In genomic region chr14:20103207-20103606, GRCm38 (mm10) we compare ENCODE assay signal across 16 mouse cellular contexts. TPM values are rescaled to one million over a fixed set of nuclear protein-coding genes. Genes with fewer than 3 reads are reported as not detected.
DNase-seq lines count a peak whose midpoint lies in the region; ATAC-seq and TF ChIP-seq lines count a peak whose summit lies in the region.
"Had no signal": no experiment of that assay in that cellular context is flagged by ENCODE, and none has a peak within 500 bp of the region (broad histone marks: within the 10 kb centered on the region; RNA-seq: fewer than 3 reads in every experiment).

No protein-coding gene starts in this region.

- no peak overlapping the region for H3K27ac ChIP-seq in kidney, embryonic 16.5 days (ENCODE audit: low read length)
- no peak overlapping the region for H3K27ac ChIP-seq in gastrocnemius, adult 2 months
- H3K27ac ChIP-seq in liver, embryonic 12.5 days, result no peak overlapping the region
- H3K27ac ChIP-seq: embryonic facial prominence, embryonic 15.5 days; forebrain, embryonic 12.5 days; hindbrain, embryonic 14.5 days; stomach, postnatal 0 days had no signal

- 56% methylated on average over 4 of the region's 4 CpGs for WGBS in kidney, embryonic 16.5 days
- 41% methylated on average over 4 of the region's 4 CpGs for WGBS in liver, embryonic 12.5 days (ENCODE audit: insufficient replicate concordance)

- H3K27me3 ChIP-seq in kidney, embryonic 16.5 days (ENCODE audit: insufficient read depth, low read length), result no peaks in the 10 kb centered on the region
- 0 out of 2 replicates have a peak, but pooled peaks cover 1% of the 10 kb centered on the region for H3K27me3 ChIP-seq in liver, embryonic 12.5 days (replicated peaks)
- H3K27me3 ChIP-seq: embryonic facial prominence, embryonic 15.5 days; forebrain, embryonic 12.5 days had no signal

- no peaks in the 10 kb centered on the region for H3K36me3 ChIP-seq in kidney, embryonic 16.5 days (ENCODE audit: insufficient read depth, low read length)
- H3K36me3 ChIP-seq in liver, embryonic 12.5 days, result no peaks in the 10 kb centered on the region
- H3K36me3 ChIP-seq: embryonic facial prominence, embryonic 15.5 days; forebrain, embryonic 12.5 days had no signal

- H3K4me3 ChIP-seq in kidney, embryonic 16.5 days (ENCODE audit: low read length), result no peak overlapping the region
- H3K4me3 ChIP-seq in gastrocnemius, adult 2 months, result no peak overlapping the region
- no peak overlapping the region for H3K4me3 ChIP-seq in liver, embryonic 12.5 days
- H3K4me3 ChIP-seq: embryonic facial prominence, embryonic 15.5 days; forebrain, embryonic 12.5 days had no signal

- H3K4me1 ChIP-seq in kidney, embryonic 16.5 days (ENCODE audit: insufficient read depth, low read length), result no peaks in the 10 kb centered on the region
- peaks cover 7% of the 10 kb centered on the region; the same call in 1 of the 2 replicates for H3K4me1 ChIP-seq in liver, embryonic 12.5 days
- H3K4me1 ChIP-seq: embryonic facial prominence, embryonic 15.5 days; forebrain, embryonic 12.5 days had no signal

- peak; percentile 37 for DNase-seq in adrenal gland, postnatal 14 days
- DNase-seq in adrenal gland, adult 8-10 months, result no peak
- peak; percentile 72 for DNase-seq in kidney, adult 9 months
- DNase-seq in kidney, postnatal 36 days, result peak; percentile 48 to 65
- DNase-seq in gastrocnemius, adult 2 months, result no peak
- DNase-seq in ovary, adult 18-20 months (ENCODE audit: low spot score), result no peak
- DNase-seq: adrenal gland, postnatal 25 days; midbrain, embryonic 14.5 days; thymus, postnatal 25 days had no signal

- intact Hi-C loops in gastrocnemius, adult 2 months (cut with DNase I), result no loop called here

- TF ChIP-seq CTCF in gastrocnemius, adult 2 months (IDR thresholded peaks at IDR 0.05), result no peak

- no peak overlapping the region for H3K9ac ChIP-seq in kidney, embryonic 16.5 days (replicated peaks; ENCODE audit: low read length)
- no peak overlapping the region for H3K9ac ChIP-seq in liver, embryonic 12.5 days
- H3K9ac ChIP-seq: embryonic facial prominence, embryonic 15.5 days; forebrain, embryonic 12.5 days; hindbrain, embryonic 14.5 days had no signal

- no peak for ATAC-seq in kidney, embryonic 16.5 days (ENCODE audit: low FRiP score, low TSS enrichment)
- no peak for ATAC-seq in liver, embryonic 12.5 days
- ATAC-seq: intestine, embryonic 16.5 days had no signal

- no peak overlapping the region for H3K4me2 ChIP-seq in kidney, embryonic 16.5 days (replicated peaks; ENCODE audit: low read depth, low read length)
- H3K4me2 ChIP-seq in liver, embryonic 12.5 days, result no peak overlapping the region
- H3K4me2 ChIP-seq: embryonic facial prominence, embryonic 15.5 days; forebrain, embryonic 12.5 days; hindbrain, embryonic 14.5 days had no signal

- no peaks in the 10 kb centered on the region for H3K9me3 ChIP-seq in kidney, embryonic 16.5 days (ENCODE audit: low read length)
- H3K9me3 ChIP-seq in liver, embryonic 12.5 days (replicated peaks), result no peaks in the 10 kb centered on the region
- H3K9me3 ChIP-seq: embryonic facial prominence, embryonic 15.5 days; forebrain, embryonic 12.5 days had no signal

RNA-seq across cellular contexts. Expression of gene Saysd1, which starts 35.1 kb away (rescaled TPM):
- 6.2 and 7.1 TPM in 2 replicates for total RNA-seq in adrenal gland, postnatal 14 days (2021)
- total RNA-seq in adrenal gland, adult 8-10 months (2022), result 1 to 10 TPM; 7.8 to 9.4 (median 9.1) TPM
- 13.4 and 13.6 TPM in 2 replicates for polyA plus RNA-seq in kidney, embryonic 16.5 days (2015; fragmentation: Nextera tagmentation; extraction: Ambion mirVana)
- total RNA-seq in gastrocnemius, adult 2 months (2021), result 1 to 10 TPM; 2.9 to 3.2 TPM
- polyA plus RNA-seq in liver, embryonic 12.5 days (2016; fragmentation: Nextera tagmentation; extraction: Ambion mirVana), result 4.5 and 4.8 TPM in 2 replicates

Comparison
In these comparisons a context has a peak if more than half of its experiments do, and no peak if none do; other contexts are left out.
1. DNase-seq: peak in adrenal gland, postnatal 14 days (single experiment), kidney, adult 9 months (single experiment) and kidney, postnatal 36 days (2 of 2); none in adrenal gland, adult 8-10 months (single experiment), gastrocnemius, adult 2 months (single experiment) and ovary, adult 18-20 months (single experiment).